Mouse (Mus musculus) forebrain, embryonic 10.5 days (tissue): ENCODE measurements around the gene Ackr1. TPM values are rescaled to one million over a fixed set of nuclear protein-coding genes. Genes with fewer than 3 reads are reported as not detected.
"Not testable (repeated sequence)": the region's sequence is repeated elsewhere in the genome, so short reads cannot be mapped to it uniquely, and the experiment has no call there.

Experiments
- DNase-seq: peaks from one replicate; pipeline ENCODE4 v3.0.0-alpha.2; 2017; ENCODE audit warnings: low spot score; ENCODE audit errors: extremely low spot score
- H3K27ac ChIP-seq: fragments of 300-500 bp; sonication (generic); 2 replicates; pipeline ENCODE4 v1.5.1; 2016; ENCODE audit warnings: mild to moderate bottlenecking
- H3K27me3 ChIP-seq: fragments of 300-500 bp; sonication (generic); 2 replicates; pipeline ENCODE4 v1.6.1; 2016; ENCODE audit warnings: mild to moderate bottlenecking; ENCODE audit not compliant: poor library complexity, severe bottlenecking
- H3K36me3 ChIP-seq: fragments of 300-500 bp; sonication (generic); replicated peaks from 2 replicates; pipeline ENCODE4 v1.6.1; 2016; ENCODE audit warnings: mild to moderate bottlenecking, moderate library complexity
- H3K4me1 ChIP-seq: fragments of 300-500 bp; sonication (generic); 2 replicates; pipeline ENCODE4 v1.6.1; 2016
- H3K4me3 ChIP-seq: fragments of 300-500 bp; sonication (generic); 2 replicates; pipeline ENCODE4 v1.5.1; 2016; ENCODE audit warnings: mild to moderate bottlenecking, moderate library complexity
- H3K9me3 ChIP-seq: fragments of 300-500 bp; sonication (generic); 2 replicates; pipeline ENCODE4 v1.6.1; 2016; ENCODE audit warnings: mild to moderate bottlenecking, moderate library complexity
- WGBS: fragments of 180-500 bp; shearing (Covaris S2); methylation state at CpG from one replicate; pipeline ENCODE4 v1.1.7; 2016; 5-methylcytosine and 5-hydroxymethylcytosine counted together
- polyA plus RNA-seq: library from polyadenylated mRNA; unstranded; fragments of >200 nt; fragmentation: Nextera tagmentation; extraction: Ambion mirVana; gene quantifications from 2 replicates; pipeline ENCODE4 v1.2.1, GENCODE M21; 2016

Ackr1 gene
- polyA plus RNA-seq, 1 experiment from 2014 or later: 1.1 TPM

GRCm38 (mm10) chr1:173321593-173322248 is 11.8 kb downstream of the Ackr1 start:
- H3K4me3 ChIP-seq: no peak overlapping the region
- WGBS: 80% methylated on average over 8 of the region's 8 CpGs
- no peaks in the 10 kb centered on the region for H3K9me3 ChIP-seq
- no peaks in the 10 kb centered on the region for H3K4me1 ChIP-seq
- H3K27ac ChIP-seq: no peak overlapping the region
- no peaks in the 10 kb centered on the region for H3K36me3 ChIP-seq
- H3K27me3 ChIP-seq: no peaks in the 10 kb centered on the region
- no peak for DNase-seq

DNA sequence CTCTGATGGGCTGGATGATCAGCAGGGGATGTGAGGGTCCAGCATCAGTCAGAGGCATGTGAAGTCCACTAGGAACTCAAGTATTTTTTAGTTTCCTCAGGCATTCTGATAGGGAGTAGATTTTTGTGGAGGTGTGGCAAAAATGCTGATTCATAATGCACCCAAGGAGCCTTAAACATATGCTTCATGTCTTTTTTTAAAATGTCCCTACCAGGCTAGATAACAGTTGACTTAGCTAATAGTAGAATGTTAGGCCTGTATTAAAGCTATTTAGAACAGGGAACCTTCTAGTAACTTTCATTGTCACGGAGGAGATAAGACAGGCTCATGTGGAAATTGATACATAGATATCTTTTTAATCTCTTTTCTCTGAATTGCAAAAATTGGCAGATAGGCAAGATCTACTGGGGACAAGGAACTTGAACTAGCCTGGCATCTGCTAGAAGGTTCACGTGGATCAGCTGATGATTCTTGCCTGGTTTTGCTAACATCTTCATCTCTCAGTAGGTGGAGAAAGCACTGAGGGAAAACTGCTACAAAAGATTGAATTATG is 15.5 kb downstream of the Ackr1 start:
- no peak overlapping the region for H3K4me3 ChIP-seq
- H3K27me3 ChIP-seq: no peaks in the 10 kb centered on the region
- H3K27ac ChIP-seq: no peak overlapping the region
- H3K4me1 ChIP-seq: no peaks in the 10 kb centered on the region
- H3K36me3 ChIP-seq: no peaks in the 10 kb centered on the region
- no peaks in the 10 kb centered on the region for H3K9me3 ChIP-seq
- DNase-seq: no peak
- 90% methylated on average over 2 of the region's 2 CpGs for WGBS

DNA sequence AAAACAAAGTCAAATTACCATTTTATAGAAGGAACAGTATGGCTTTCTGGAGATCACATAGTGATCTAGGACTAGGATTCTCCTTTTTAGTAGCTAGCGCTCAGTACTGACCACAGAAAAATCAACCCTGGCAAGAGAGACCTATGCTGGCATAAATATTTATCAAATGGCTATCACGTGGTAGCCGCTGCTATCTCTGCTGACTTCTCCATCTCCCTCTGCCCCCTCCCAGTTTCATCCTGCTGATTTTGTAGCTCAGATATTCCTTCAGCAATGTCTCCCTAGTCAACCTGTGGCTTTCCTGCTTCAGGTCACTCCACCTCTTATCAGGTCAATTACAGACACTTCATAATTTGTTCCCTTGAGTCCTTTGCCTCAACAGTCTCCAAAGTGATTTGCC is 17.8 kb downstream of the Ackr1 start:
- no peaks in the 10 kb centered on the region for H3K36me3 ChIP-seq
- no peak overlapping the region for H3K4me3 ChIP-seq
- H3K27ac ChIP-seq: no peak overlapping the region
- H3K9me3 ChIP-seq: no peaks in the 10 kb centered on the region
- 94% methylated on average over 3 of the region's 3 CpGs for WGBS
- DNase-seq: no peak
- no peaks in the 10 kb centered on the region for H3K27me3 ChIP-seq
- H3K4me1 ChIP-seq: no peaks in the 10 kb centered on the region

DNA sequence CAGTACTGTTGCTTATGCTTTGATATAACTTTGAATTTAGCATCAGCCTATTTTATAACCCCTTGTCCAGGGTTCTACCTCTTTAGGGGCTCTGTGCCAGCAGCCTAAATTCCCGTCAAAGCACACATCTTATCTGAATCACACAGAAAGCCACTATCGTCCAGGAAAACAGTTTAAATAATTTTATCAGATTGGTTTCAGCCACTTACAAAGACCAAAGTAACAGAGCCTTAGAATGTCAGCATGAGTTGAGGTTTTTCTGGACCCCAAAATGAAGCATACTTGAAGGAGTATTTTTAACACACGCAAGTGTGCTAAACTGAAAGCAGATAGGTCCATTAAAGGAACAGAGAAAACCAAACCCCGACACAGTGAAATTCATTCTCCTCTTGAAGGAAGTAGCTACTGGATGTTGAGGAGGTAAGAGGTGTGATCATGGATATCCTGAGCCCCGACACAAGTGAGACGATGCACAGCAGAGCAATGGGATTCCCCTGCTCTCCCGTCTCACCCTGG is 20.0 kb downstream of the Ackr1 start:
- not testable (repeated sequence) for DNase-seq, H3K27ac ChIP-seq, H3K4me3 ChIP-seq, H3K27me3 ChIP-seq, H3K9me3 ChIP-seq, H3K4me1 ChIP-seq, H3K36me3 ChIP-seq
- WGBS: 87% methylated on average over 7 of the region's 7 CpGs

DNA sequence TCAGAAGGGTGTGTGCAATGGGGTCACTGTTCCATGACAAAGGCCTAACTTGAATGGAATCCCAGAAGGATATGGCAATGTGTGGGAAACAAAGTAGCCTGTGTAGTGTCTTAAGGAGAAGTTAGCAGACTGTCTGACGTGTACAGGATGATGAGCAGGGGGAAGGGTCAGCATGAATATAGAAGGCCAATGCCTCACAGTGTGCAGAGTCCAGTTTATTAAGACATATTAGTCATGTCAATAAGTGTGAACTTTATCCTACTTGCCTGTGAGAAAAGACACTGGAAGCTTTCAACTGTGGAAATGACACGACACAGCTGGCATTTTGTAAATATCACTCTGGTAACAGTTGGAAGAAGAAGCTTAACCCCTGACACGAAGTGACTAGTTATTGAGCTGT is 30.8 kb downstream of the Ackr1 start:
- H3K9me3 ChIP-seq: not testable (repeated sequence)

More for the DNA sequence above, 30.8 kb downstream of the Ackr1 start:
- H3K27ac ChIP-seq, DNase-seq, H3K4me3 ChIP-seq, H3K36me3 ChIP-seq, H3K27me3 ChIP-seq, H3K4me1 ChIP-seq: not testable (repeated sequence)
- WGBS: 67% methylated on average over 3 of the region's 3 CpGs

Other genes with a start within 250 kb of the Ackr1 start
- gene Olfr1408, start 196.4 kb downstream of the Ackr1 start, polyA plus RNA-seq: not detected in 2 replicates
- not detected in 2 replicates for gene Olfr1406, start 143.1 kb downstream of the Ackr1 start, polyA plus RNA-seq
- not detected in 2 replicates for gene Olfr218, start 135.9 kb downstream of the Ackr1 start, polyA plus RNA-seq
- gene Olfr1404, start 121.4 kb downstream of the Ackr1 start, polyA plus RNA-seq: not detected in 2 replicates
- gene Fcer1a, start 106.5 kb downstream of the Ackr1 start, polyA plus RNA-seq: not detected in 2 replicates
- gene Olfr418, start 67.7 kb downstream of the Ackr1 start, polyA plus RNA-seq: not detected in 2 replicates
- gene Mptx2, start 56.0 kb downstream of the Ackr1 start, polyA plus RNA-seq: not detected in 2 replicates
- gene Aim2, start 17.1 kb upstream of the Ackr1 start, polyA plus RNA-seq: 4.8 and 6.4 TPM in 2 replicates
- gene Cadm3, start 33.9 kb upstream of the Ackr1 start, polyA plus RNA-seq: 1.6 and 1.9 TPM in 2 replicates
- not detected in 2 replicates for gene Ifi206, start 157.3 kb upstream of the Ackr1 start, polyA plus RNA-seq
- gene Ifi214, start 202.2 kb upstream of the Ackr1 start, polyA plus RNA-seq: not detected in 2 replicates